Mouse (Mus musculus) hindbrain, embryonic 11.5 days (tissue): ENCODE measurements around the gene Mcm5. TPM values are rescaled to one million over a fixed set of nuclear protein-coding genes. Genes with fewer than 3 reads are reported as not detected.

Experiments used
- ATAC-seq: fragments of 200-750 bp; cut with Nextera tagmentation; 2 replicates; pipeline ENCODE4 v1.8.0; 2017; ENCODE audit warnings: mild to moderate bottlenecking, moderate TSS enrichment, moderate library complexity; ENCODE audit not compliant: low FRiP score
- DNase-seq: peaks from one replicate; pipeline ENCODE4 v3.0.0-alpha.2; 2015; ENCODE audit warnings: low spot score
- H3K27ac ChIP-seq: fragments of 300-500 bp; sonication (generic); 2 replicates; pipeline ENCODE4 v1.5.1; 2014; ENCODE audit warnings: mild to moderate bottlenecking, low read depth, low read length
- H3K27me3 ChIP-seq: fragments of 300-500 bp; sonication (generic); 2 replicates; pipeline ENCODE4 v1.6.1; 2014; ENCODE audit warnings: mild to moderate bottlenecking, low read length, moderate library complexity, mixed read lengths; ENCODE audit not compliant: control insufficient read depth, insufficient read depth
- H3K36me3 ChIP-seq: fragments of 300-500 bp; sonication (generic); 2 replicates; pipeline ENCODE4 v1.6.1; 2014; ENCODE audit warnings: mild to moderate bottlenecking, low read length, moderate library complexity, mixed read lengths; ENCODE audit not compliant: control insufficient read depth, insufficient read depth
- H3K4me1 ChIP-seq: fragments of 300-500 bp; sonication (generic); replicated peaks from 2 replicates; pipeline ENCODE4 v1.6.1; 2014; ENCODE audit warnings: low read length, mixed read lengths; ENCODE audit not compliant: control insufficient read depth, insufficient read depth
- H3K4me2 ChIP-seq: fragments of 300-500 bp; sonication (generic); replicated peaks from 2 replicates; pipeline ENCODE4 v1.6.1; 2014; ENCODE audit warnings: mild to moderate bottlenecking, low read depth, low read length
- H3K4me3 ChIP-seq: fragments of 300-500 bp; sonication (generic); 2 replicates; pipeline ENCODE4 v1.5.1; 2014; ENCODE audit warnings: low read depth, low read length
- H3K9ac ChIP-seq: fragments of 300-500 bp; sonication (generic); 2 replicates; pipeline ENCODE4 v1.6.1; 2014; ENCODE audit warnings: low read depth, low read length
- H3K9me3 ChIP-seq: fragments of 300-500 bp; sonication (generic); 2 replicates; pipeline ENCODE4 v1.6.1; 2016; ENCODE audit warnings: low read length; ENCODE audit not compliant: control insufficient read depth
- WGBS: fragments of 180-500 bp; shearing (Covaris S2); extraction: QIAGEN DNeasy Blood & Tissue Kit; methylation state at CpG from one replicate; pipeline ENCODE4 v1.1.7; 2014; 5-methylcytosine and 5-hydroxymethylcytosine counted together
- polyA plus RNA-seq: library from polyadenylated mRNA; unstranded; fragments of >200 nt; fragmentation: Nextera tagmentation; extraction: Ambion mirVana; gene quantifications from 2 replicates; pipeline ENCODE4 v1.2.1, GENCODE M21; 2014

Mcm5 gene
- polyA plus RNA-seq, 1 experiment from 2014 or later: 133 TPM

DNA sequence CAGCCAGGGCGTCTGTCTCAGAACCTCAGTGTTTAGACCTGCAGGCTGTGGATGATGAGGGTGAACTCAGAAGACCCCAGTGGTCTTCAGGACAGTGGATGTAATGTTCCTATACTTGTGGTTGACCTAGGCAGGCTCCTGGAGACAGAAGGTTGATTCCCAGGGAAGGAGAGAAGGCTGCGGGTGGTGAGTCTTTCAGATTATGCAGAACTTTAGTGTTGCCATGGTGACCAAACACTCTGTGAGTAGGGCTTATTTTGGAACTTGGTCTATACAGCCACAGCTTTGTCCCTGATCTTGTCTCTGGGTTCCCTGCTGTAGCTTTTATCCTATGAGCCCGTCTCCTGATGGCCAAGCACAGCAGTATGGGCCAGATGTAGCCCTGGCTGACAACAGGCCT lies 28.2 kb downstream of the Mcm5 start:
- Histone ChIP-seq H3K36me3 (no peaks in the 10 kb centered on the region), H3K9me3 (no peaks in the 10 kb centered on the region), H3K9ac (no peak overlapping the region), H3K27ac (no peak overlapping the region), H3K4me1 (no peaks in the 10 kb centered on the region), H3K4me2 (no peak overlapping the region), H3K27me3 (no peaks in the 10 kb centered on the region), H3K4me3 (no peak overlapping the region)
- no peak for ATAC-seq
- no peak for DNase-seq
- WGBS: 70% methylated on average over 3 of the region's 3 CpGs

DNA sequence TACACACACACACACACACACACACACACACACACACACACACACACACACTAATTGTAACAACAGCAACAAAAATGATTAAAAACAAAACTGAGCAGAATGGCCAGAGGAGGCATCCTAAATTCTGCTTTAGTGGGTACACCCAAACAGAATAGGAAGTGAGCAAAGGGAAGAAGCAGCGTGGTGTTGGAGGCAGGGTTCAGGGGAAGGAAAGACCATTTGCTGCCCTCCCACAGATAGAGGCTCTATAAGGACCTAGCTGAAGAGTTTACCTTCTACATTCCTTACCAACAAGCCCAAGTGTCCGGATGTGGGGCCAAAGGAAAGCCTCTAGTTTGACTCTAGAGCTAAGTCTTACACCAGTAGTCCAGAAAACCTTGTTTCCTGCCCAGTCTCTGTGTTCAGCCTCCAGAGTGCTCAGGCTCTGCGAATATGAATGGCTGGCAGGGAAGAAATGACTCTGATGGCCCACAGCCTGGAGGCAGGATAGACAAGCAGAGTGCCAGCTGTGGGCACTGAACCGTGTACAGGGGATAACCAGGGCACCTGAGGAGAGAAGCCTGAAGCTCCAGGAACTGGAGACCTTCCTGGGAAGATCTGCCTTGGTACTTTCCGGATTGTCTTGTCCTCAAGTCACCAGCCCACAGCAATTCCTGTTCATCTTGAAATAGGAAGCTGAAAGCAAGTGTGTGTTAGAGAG lies 41.7 kb downstream of the Mcm5 start:
- Histone ChIP-seq H3K27ac (no peak overlapping the region), H3K4me1 (no peaks in the 10 kb centered on the region), H3K36me3 (no peaks in the 10 kb centered on the region), H3K4me3 (no peak overlapping the region), H3K9me3 (no peaks in the 10 kb centered on the region), H3K9ac (no peak overlapping the region), H3K27me3 (no peaks in the 10 kb centered on the region), H3K4me2 (no peak overlapping the region)
- DNase-seq (no peak), ATAC-seq (no peak)
- 83% methylated on average over 5 of the region's 5 CpGs for WGBS

DNA sequence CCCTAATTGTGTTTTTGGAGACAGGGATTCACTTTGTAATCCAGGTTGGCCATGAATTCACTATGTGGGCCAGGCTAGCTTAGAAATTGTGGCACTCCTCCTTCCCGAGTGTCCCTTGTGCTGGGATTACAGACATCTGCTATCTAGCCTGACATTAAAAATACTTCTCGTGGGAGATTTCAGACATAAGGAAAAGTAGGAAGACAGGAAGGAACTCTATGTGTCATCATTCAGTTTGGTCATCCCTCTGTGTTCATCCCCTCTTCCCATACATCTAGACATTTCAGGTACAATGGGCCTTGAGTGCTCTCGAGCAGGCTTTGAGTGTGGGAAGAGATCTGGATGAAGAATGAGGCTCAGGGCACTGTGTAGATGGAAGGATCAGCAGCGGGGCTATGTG lies 42.4 kb downstream of the Mcm5 start:
- DNase-seq (no peak), ATAC-seq (no peak)
- H3K36me3 ChIP-seq: no peaks in the 10 kb centered on the region
- H3K4me2 ChIP-seq: no peak overlapping the region
- no peaks in the 10 kb centered on the region for H3K9me3 ChIP-seq
- no peak overlapping the region for H3K9ac ChIP-seq
- no peak overlapping the region for H3K4me3 ChIP-seq
- H3K27ac ChIP-seq: no peak overlapping the region
- H3K27me3 ChIP-seq: no peaks in the 10 kb centered on the region
- H3K4me1 ChIP-seq: no peaks in the 10 kb centered on the region
- 83% methylated on average over 4 of the region's 4 CpGs for whole genome bisulfite sequencing

DNA sequence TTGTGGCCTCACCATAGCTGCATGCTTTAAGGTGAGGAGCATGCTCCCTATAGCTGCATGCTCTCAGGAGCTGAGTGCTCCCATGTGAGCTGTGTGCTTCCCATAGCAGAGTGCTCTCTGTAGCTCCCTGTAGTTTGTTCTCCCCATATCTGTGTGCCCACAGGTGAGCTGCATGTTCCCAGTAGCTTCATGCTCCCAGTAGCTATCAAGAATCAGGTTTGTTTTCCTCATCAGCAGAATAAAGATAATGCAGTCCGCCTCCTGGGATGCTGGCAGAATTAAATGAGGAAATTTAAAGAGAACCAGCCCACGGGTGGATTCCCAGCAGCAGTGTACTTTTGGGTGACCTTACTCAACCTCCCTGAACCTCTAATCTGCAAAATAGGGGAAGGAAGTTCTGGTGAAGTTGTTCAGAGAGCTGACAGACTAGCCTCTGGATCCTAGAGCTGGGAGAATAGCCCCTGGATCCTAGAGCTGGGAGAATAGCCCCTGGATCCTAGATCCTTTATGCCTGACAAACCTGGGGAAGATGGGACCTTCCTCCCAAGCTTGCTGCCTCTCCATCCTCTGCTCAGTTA lies 43.2 kb downstream of the Mcm5 start:
- Histone ChIP-seq H3K36me3 (no peaks in the 10 kb centered on the region), H3K27me3 (no peaks in the 10 kb centered on the region), H3K4me3 (no peak overlapping the region), H3K4me2 (no peak overlapping the region), H3K9me3 (no peaks in the 10 kb centered on the region), H3K4me1 (no peaks in the 10 kb centered on the region), H3K9ac (no peak overlapping the region), H3K27ac (no peak overlapping the region)
- DNase-seq: no peak
- no peak for ATAC-seq
- WGBS: 83% methylated on average over 2 of the region's 2 CpGs

DNA sequence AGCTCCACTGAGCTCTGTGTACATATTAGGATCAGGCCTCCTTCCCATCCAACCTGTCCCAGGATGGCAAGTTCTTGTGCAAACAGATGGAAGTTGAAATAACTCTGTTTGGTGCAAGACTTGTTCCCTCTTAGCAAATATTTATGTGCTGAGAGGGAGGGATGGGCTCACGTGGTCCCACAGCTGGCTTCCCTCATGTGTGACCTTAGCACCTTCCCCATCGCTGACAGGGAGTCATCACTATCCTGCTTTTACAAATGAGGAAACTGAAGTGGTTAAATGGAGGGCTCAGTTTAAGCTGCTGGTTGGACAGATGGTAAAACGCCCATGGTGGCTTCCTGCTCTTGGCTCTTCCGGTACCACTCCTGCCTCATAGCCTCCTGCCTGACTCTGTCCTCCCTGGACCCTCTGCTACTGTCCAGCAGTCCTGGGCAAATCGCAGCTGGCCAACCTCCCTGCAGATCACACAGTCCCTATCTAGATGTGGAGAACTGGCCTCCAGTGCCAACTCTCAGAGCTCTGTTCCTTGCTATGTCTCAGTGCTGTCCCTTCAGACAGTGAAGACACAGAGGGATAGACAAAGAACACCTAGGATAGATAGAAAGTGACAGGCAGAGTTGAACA lies 45.6 kb downstream of the Mcm5 start:
- H3K4me1 ChIP-seq: no peaks in the 10 kb centered on the region
- no peak overlapping the region for H3K27ac ChIP-seq
- H3K4me3 ChIP-seq: no peak overlapping the region
- H3K36me3 ChIP-seq: no peaks in the 10 kb centered on the region
- H3K9ac ChIP-seq: no peak overlapping the region
- ATAC-seq (no peak), DNase-seq (no peak)
- H3K4me2 ChIP-seq: no peak overlapping the region
- H3K9me3 ChIP-seq: no peaks in the 10 kb centered on the region
- 78% methylated on average over 5 of the region's 5 CpGs for WGBS
- H3K27me3 ChIP-seq: no peaks in the 10 kb centered on the region

DNA sequence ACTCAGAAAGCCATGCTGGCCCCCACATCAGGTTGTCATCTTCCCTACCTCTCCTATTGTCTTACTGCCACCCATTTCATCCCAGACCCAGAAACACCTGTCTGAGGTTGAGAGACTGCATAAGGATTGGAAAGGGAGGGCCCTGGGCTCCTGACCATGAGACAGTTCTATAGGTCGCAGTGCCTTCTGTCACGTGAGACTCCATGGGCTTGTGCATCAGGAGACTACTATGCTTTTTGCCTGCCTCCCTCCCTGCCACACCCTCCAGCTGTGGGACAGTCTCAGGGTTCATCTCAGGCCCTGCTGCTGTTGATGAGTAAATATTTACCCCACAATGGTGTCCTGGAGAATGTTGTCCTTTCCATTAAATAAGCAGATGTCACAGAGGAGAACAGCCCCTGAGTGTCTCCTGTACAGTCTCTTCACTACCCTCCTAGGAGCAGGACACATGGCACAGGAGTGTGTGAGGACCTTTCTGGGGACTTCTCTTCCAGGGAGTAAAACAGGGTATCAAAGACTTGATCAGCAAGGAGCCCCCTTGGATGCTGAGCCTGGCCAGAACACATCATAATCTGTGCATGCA lies 46.5 kb downstream of the Mcm5 start:
- Histone ChIP-seq H3K27ac (no peak overlapping the region), H3K4me2 (no peak overlapping the region), H3K9me3 (no peaks in the 10 kb centered on the region), H3K27me3 (no peaks in the 10 kb centered on the region), H3K4me3 (no peak overlapping the region), H3K9ac (no peak overlapping the region), H3K36me3 (no peaks in the 10 kb centered on the region), H3K4me1 (no peaks in the 10 kb centered on the region)
- DNase-seq: no peak
- 63% methylated on average over 2 of the region's 2 CpGs for WGBS
- ATAC-seq: no peak

DNA sequence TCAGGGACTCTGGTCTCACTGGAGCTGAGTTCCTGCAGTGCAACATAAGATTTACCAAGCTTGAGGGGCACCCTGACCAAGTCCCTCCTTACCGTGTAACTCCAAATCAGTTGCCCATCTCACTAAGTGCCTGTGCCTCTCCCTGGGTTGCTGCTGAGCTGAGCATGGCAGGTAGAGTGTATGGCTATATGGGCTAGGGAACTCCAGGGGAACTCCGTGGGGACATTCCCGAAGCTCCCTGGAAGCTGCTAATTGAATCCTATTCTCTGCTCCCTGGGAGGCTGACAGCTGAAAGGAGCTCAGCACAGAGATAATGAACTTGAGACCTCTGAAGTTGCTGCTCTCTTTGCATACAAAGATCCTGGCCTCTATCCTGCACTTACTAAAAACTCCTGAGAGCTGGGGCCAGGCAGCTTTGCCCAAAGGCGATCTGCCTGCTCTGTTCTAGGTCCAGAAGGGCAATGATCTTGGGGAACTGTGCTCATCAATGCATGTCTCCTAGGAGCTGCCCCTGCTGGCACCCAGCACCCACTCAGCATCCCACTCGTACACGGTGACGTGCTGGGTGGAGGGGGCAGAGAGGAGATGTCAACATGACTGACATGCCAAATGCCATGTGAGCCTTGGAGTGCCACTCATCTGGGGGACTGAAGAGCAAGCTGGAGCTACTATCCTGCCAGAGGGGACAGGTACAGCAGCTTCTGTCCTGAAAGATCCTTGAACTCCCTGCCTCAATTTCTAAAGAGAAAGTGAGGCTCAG lies 48.3 kb downstream of the Mcm5 start:
- H3K36me3 ChIP-seq: no peaks in the 10 kb centered on the region
- no peaks in the 10 kb centered on the region for H3K9me3 ChIP-seq
- H3K27ac ChIP-seq: no peak overlapping the region
- WGBS: 45% methylated on average over 7 of the region's 7 CpGs
- no peak overlapping the region for H3K9ac ChIP-seq
- ATAC-seq (no peak), DNase-seq (no peak)
- no peaks in the 10 kb centered on the region for H3K27me3 ChIP-seq
- no peak overlapping the region for H3K4me3 ChIP-seq
- no peak overlapping the region for H3K4me2 ChIP-seq
- H3K4me1 ChIP-seq: no peaks in the 10 kb centered on the region

DNA sequence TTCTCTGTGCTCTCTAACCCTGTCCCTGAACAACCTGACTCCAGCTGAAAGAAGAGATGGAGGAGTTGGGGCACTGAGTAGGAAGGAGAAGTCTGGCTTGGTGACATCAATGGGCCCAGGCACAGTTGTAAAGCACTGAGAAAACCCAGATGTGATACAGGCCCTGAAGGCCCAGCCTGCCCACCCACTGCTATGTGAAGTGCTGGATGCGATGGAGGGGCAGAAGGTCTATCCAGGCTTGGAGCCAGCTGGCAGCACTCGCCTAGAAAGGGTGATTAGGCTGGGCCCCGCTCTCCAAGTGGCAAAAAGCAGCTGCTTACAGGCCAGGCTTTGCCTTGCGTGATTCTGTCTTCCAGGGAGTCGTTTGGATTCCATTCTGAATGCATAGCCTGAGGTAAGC lies 60.0 kb downstream of the Mcm5 start:
- H3K27me3 ChIP-seq: no peaks in the 10 kb centered on the region
- H3K4me2 ChIP-seq: no peak overlapping the region
- no peaks in the 10 kb centered on the region for H3K4me1 ChIP-seq
- H3K9me3 ChIP-seq: no peaks in the 10 kb centered on the region
- no peaks in the 10 kb centered on the region for H3K36me3 ChIP-seq
- no peak overlapping the region for H3K27ac ChIP-seq
- no peak overlapping the region for H3K9ac ChIP-seq
- DNase-seq (no peak), ATAC-seq (no peak)
- no peak overlapping the region for H3K4me3 ChIP-seq
- 85% methylated on average over 5 of the region's 5 CpGs for WGBS
